Mouse (Mus musculus) stomach, embryonic 16.5 days (tissue): ENCODE data around the gene Foxn3. TPM values are rescaled to one million over a fixed set of nuclear protein-coding genes. Genes with fewer than 3 reads are reported as not detected.

ENCODE experiments used
- ATAC-seq: fragments of 200-750 bp; cut with Nextera tagmentation; 2 replicates; pipeline ENCODE4 v1.8.0; 2017; ENCODE audit warnings: moderate number of reproducible peaks, moderate TSS enrichment; ENCODE audit not compliant: insufficient read depth, low FRiP score
- H3K27ac ChIP-seq: fragments of 300-500 bp; sonication (generic); 2 replicates; pipeline ENCODE4 v1.5.1; 2014; ENCODE audit warnings: low read length
- H3K27me3 ChIP-seq: fragments of 300-500 bp; sonication (generic); 2 replicates; pipeline ENCODE4 v1.6.1; 2014; ENCODE audit warnings: low read length, control low read depth, mixed read lengths; ENCODE audit not compliant: control insufficient read depth, insufficient read depth
- H3K36me3 ChIP-seq: fragments of 300-500 bp; sonication (generic); 2 replicates; pipeline ENCODE4 v1.6.1; 2014; ENCODE audit warnings: low read length; ENCODE audit not compliant: control insufficient read depth, insufficient read depth
- H3K4me1 ChIP-seq: fragments of 300-500 bp; sonication (generic); 2 replicates; pipeline ENCODE4 v1.6.1; 2014; ENCODE audit warnings: low read length, control low read depth, mixed read lengths; ENCODE audit not compliant: control insufficient read depth, insufficient read depth
- H3K4me2 ChIP-seq: fragments of 300-500 bp; sonication (generic); 2 replicates; pipeline ENCODE4 v1.6.1; 2014; ENCODE audit warnings: low read depth, low read length, mixed read lengths
- H3K4me3 ChIP-seq: fragments of 300-500 bp; sonication (generic); replicated peaks from 2 replicates; pipeline ENCODE4 v1.5.1; 2014; ENCODE audit warnings: mild to moderate bottlenecking, low read length
- H3K9ac ChIP-seq: fragments of 300-500 bp; sonication (generic); 2 replicates; pipeline ENCODE4 v1.6.1; 2014; ENCODE audit warnings: low read length
- H3K9me3 ChIP-seq: fragments of 300-500 bp; sonication (generic); replicated peaks from 2 replicates; pipeline ENCODE4 v1.6.1; 2016; ENCODE audit warnings: low read length, control low read depth; ENCODE audit not compliant: control insufficient read depth
- WGBS: fragments of 180-500 bp; shearing (Covaris S2); extraction: QIAGEN DNeasy Blood & Tissue Kit; methylation state at CpG from one replicate; pipeline ENCODE4 v1.1.7; 2014; 5-methylcytosine and 5-hydroxymethylcytosine counted together
- polyA plus RNA-seq: library from polyadenylated mRNA; unstranded; fragments of >200 nt; fragmentation: Nextera tagmentation; extraction: Ambion mirVana; gene quantifications from 2 replicates; pipeline ENCODE4 v1.2.1, GENCODE M21; 2015

Foxn3 gene
- polyA plus RNA-seq, 1 experiment from 2014 or later: 58.3 TPM

- Histone ChIP-seq H3K27me3 (no peaks in the 10 kb centered on the region), H3K27ac (no peak overlapping the region), H3K36me3 (no peaks in the 10 kb centered on the region), H3K4me1 (peaks cover 25% of the 10 kb centered on the region), H3K9ac (no peak overlapping the region), H3K9me3 (no peaks in the 10 kb centered on the region), H3K4me3 (no peak overlapping the region), H3K4me2 (no peak overlapping the region)
- ATAC-seq: peak; percentile 76; the same call in 1 of the 2 replicates
- 52% methylated on average over 8 of the region's 8 CpGs for WGBS
Observed at GRCm38 (mm10) chr12:99375878-99376454, 187.4 kb downstream of the Foxn3 start.

- WGBS: 66% methylated on average over 6 of the region's 6 CpGs
- Histone ChIP-seq H3K9me3 (no peaks in the 10 kb centered on the region), H3K4me2 (no peak overlapping the region), H3K4me3 (no peak overlapping the region), H3K27ac (0 out of 2 replicates have a peak overlapping the region, but pooled peaks have one; percentile 9), H3K4me1 (peaks cover 25% of the 10 kb centered on the region), H3K9ac (no peak overlapping the region), H3K27me3 (no peaks in the 10 kb centered on the region), H3K36me3 (no peaks in the 10 kb centered on the region)
- no peak for ATAC-seq
Observed at GRCm38 (mm10) chr12:99375426-99375825, 188.0 kb downstream of the Foxn3 start.

- no peaks in the 10 kb centered on the region for H3K36me3 ChIP-seq
- H3K4me3 ChIP-seq: no peak overlapping the region
- no peaks in the 10 kb centered on the region for H3K27me3 ChIP-seq
- WGBS: 77% methylated on average over 12 of the region's 12 CpGs
- no peak for ATAC-seq
- H3K9ac ChIP-seq: no peak overlapping the region
- H3K27ac ChIP-seq: no peak overlapping the region
- H3K4me2 ChIP-seq: no peak overlapping the region
- no peaks in the 10 kb centered on the region for H3K9me3 ChIP-seq
- H3K4me1 ChIP-seq: peaks cover 32% of the 10 kb centered on the region
Observed at GRCm38 (mm10) chr12:99374099-99374600, 189.2 kb downstream of the Foxn3 start.

DNA sequence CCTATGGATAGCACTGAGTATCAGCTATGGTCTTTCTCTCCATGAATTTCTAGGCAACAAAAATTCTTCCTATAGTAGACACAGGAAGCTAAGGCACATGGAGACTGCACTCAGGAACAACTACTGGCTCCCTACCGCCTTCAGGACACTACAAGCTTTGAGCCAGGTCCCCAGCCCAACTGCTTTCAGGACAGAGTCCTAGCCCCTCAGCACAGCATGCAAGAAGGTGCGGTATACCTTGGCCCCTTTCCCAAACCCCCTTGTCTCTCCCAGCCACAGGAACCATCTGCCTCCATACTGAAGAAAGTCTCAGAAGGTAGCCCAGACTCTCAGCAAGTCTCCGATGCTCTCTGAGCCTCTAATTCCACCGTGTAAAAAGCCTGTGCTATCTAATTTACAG, 189.8 kb downstream of the Foxn3 start:
- WGBS: 78% methylated on average over 4 of the region's 4 CpGs
- H3K9me3 ChIP-seq: no peaks in the 10 kb centered on the region
- H3K4me2 ChIP-seq: no peak overlapping the region
- peaks cover 29% of the 10 kb centered on the region for H3K4me1 ChIP-seq
- H3K36me3 ChIP-seq: no peaks in the 10 kb centered on the region
- ATAC-seq: no peak
- H3K9ac ChIP-seq: no peak overlapping the region
- H3K27ac ChIP-seq: no peak overlapping the region
- H3K4me3 ChIP-seq: no peak overlapping the region
- no peaks in the 10 kb centered on the region for H3K27me3 ChIP-seq

DNA sequence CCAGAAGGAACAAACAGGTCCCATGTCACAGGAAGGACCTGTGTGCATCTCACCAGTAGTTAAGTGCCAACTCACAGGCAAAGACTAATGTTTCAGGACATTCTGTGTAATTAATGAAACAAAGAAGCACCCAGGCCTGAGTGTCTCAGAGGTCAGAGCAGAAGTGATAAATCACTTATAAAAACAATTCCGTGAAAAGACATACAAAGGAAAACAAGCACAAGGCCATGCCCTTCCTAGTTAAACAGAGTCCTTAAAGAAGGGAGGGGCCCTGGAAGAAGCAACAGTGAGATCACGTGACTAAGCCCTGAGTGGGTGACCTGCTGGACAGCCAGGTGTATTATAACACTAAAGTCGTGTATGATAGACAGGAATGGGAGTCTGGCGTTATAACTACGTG, 191.9 kb downstream of the Foxn3 start:
- Histone ChIP-seq H3K9ac (no peak overlapping the region), H3K27me3 (no peaks in the 10 kb centered on the region), H3K27ac (no peak overlapping the region), H3K4me3 (no peak overlapping the region), H3K9me3 (no peaks in the 10 kb centered on the region), H3K4me1 (peaks cover 19% of the 10 kb centered on the region), H3K4me2 (no peak overlapping the region), H3K36me3 (no peaks in the 10 kb centered on the region)
- 32% methylated on average over 5 of the region's 5 CpGs for WGBS
- no peak for ATAC-seq

DNA sequence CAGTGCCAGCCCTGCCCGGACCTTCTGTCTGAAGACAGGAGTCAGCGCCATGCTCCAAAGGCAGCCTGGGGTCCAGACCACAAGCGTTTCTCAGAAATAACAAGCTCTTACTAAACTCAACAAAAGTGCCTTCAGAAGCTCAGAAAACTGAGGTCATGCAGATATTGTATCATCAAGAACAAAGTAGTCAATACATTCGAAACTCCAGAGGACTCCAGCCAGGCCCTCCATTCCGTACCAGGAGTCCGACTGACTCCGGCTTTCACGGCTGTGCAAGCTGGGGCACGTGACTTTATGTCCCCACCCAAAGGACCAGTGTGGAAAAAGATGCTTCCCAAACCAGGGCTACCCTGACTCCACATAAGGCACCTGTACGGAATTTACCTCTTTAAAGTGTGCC, 195.1 kb downstream of the Foxn3 start:
- H3K27ac ChIP-seq: no peak overlapping the region
- ATAC-seq: no peak
- no peaks in the 10 kb centered on the region for H3K9me3 ChIP-seq
- no peaks in the 10 kb centered on the region for H3K27me3 ChIP-seq
- H3K4me3 ChIP-seq: no peak overlapping the region
- H3K4me2 ChIP-seq: no peak overlapping the region
- H3K36me3 ChIP-seq: no peaks in the 10 kb centered on the region
- H3K4me1 ChIP-seq: peaks cover 16% of the 10 kb centered on the region
- 84% methylated on average over 10 of the region's 10 CpGs for WGBS
- H3K9ac ChIP-seq: no peak overlapping the region

DNA sequence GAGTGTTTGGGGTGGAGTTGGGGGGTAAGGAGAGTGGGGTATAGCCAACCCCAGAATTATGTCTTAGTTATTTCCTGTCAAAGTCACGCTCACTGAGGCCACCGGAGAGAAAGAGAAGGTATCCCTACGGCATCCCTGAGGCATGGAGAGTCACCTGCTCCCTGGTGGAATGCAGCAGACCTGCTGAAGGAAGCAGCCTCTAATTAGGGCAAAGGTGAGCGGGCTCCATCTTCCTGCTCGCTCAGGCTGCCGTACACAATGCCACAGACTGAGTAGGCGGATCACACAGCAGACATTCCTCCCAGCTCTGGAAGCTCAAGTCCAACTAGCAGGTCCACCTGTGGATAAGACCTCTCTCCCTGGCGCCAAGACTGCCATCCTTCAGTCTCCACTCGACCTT, 197.4 kb downstream of the Foxn3 start:
- Histone ChIP-seq H3K9me3 (no peaks in the 10 kb centered on the region), H3K4me1 (peaks cover 28% of the 10 kb centered on the region), H3K9ac (no peak overlapping the region), H3K27ac (no peak overlapping the region), H3K4me3 (no peak overlapping the region), H3K36me3 (no peaks in the 10 kb centered on the region), H3K4me2 (no peak overlapping the region), H3K27me3 (no peaks in the 10 kb centered on the region)
- ATAC-seq: no peak
- 74% methylated on average over 9 of the region's 9 CpGs for WGBS

GRCm38 (mm10) chr12:99364201-99364600, 199.2 kb downstream of the Foxn3 start:
- WGBS: 70% methylated on average over 6 of the region's 6 CpGs

DNA sequence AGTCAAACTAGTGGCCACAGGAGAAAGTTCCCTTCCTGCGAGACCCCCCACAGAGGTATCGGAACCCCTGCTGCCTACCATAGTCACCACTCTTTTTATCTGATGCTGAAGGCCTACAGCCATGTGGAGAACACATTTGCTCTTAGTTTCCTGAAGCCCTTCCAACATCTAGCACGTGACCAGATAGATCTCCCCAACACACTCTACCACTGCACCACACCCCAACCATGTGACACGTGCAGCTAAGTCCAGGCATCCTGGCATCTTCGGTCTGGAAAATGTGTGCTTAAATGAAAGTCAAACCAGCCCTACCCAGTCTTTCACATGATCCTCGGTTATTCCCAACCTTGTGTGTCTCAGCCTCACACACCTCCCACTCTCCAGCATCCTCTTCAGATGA, 200.4 kb downstream of the Foxn3 start:
- H3K4me3 ChIP-seq: no peak overlapping the region
- no peak for ATAC-seq
- H3K4me1 ChIP-seq: peaks cover 21% of the 10 kb centered on the region
- no peaks in the 10 kb centered on the region for H3K36me3 ChIP-seq
- no peaks in the 10 kb centered on the region for H3K9me3 ChIP-seq
- H3K27ac ChIP-seq: no peak overlapping the region
- no peaks in the 10 kb centered on the region for H3K27me3 ChIP-seq
- no peak overlapping the region for H3K4me2 ChIP-seq
- no peak overlapping the region for H3K9ac ChIP-seq
- WGBS: 82% methylated on average over 6 of the region's 6 CpGs

More at GRCm38 (mm10) chr12:99364201-99364600, 199.2 kb downstream of the Foxn3 start:
- H3K9me3 ChIP-seq: no peaks in the 10 kb centered on the region
- no peaks in the 10 kb centered on the region for H3K36me3 ChIP-seq
- H3K4me1 ChIP-seq: peaks cover 22% of the 10 kb centered on the region
- H3K27ac ChIP-seq: no peak overlapping the region
- no peak overlapping the region for H3K4me2 ChIP-seq
- no peak for ATAC-seq
- H3K4me3 ChIP-seq: no peak overlapping the region
- no peak overlapping the region for H3K9ac ChIP-seq
- H3K27me3 ChIP-seq: no peaks in the 10 kb centered on the region
